Comparison of ENCODE assay signal across 9 mouse cellular contexts in genomic region chr6:99525351-99525750, GRCm38 (mm10). TPM values are rescaled to one million over a fixed set of nuclear protein-coding genes. Genes with fewer than 3 reads are reported as not detected.
A peak's percentile ranks its signal among the peaks of the same experiment; 100 is the strongest.
DNase-seq lines count a peak whose midpoint lies in the region; ATAC-seq and TF ChIP-seq lines count a peak whose summit lies in the region.
"Had no signal": no experiment of that assay in that cellular context is flagged by ENCODE, and none has a peak within 500 bp of the region (broad histone marks: within the 10 kb centered on the region; RNA-seq: fewer than 3 reads in every experiment).

No protein-coding gene starts in this region.

- 0 out of 2 replicates have a peak, but pooled peaks cover 4% of the 10 kb centered on the region for H3K9me3 ChIP-seq in kidney, embryonic 14.5 days (ENCODE audit: control insufficient read depth, low read length)
- H3K9me3 ChIP-seq: limb, embryonic 15.5 days had no signal

- H3K4me3 ChIP-seq in kidney, embryonic 14.5 days (ENCODE audit: low read length): no peak overlapping the region
- no peak overlapping the region for H3K4me3 ChIP-seq in thymus, adult 2 months (ENCODE audit: control insufficient read depth, insufficient read depth, low read length)
- H3K4me3 ChIP-seq: limb, embryonic 15.5 days had no signal

- TF ChIP-seq CTCF in thymus, adult 2 months (IDR thresholded peaks at IDR 0.05; ENCODE audit: borderline replicate concordance, control insufficient read depth, extremely low read depth, insufficient read depth, low read length, poor library complexity): no peak

- no peak for TF ChIP-seq POLR2A in thymus, adult 2 months (IDR thresholded peaks at IDR 0.05; ENCODE audit: control insufficient read depth, extremely low read depth, insufficient read depth, low read length, poor library complexity)

- no peak for ATAC-seq in kidney, embryonic 14.5 days (ENCODE audit: low FRiP score, low TSS enrichment)

- DNase-seq in adrenal gland, postnatal 14 days: peak; percentile 59
- no peak for DNase-seq in adrenal gland, postnatal 4 days (ENCODE audit: low spot score in 2 of 2)
- peak; percentile 50 for DNase-seq in kidney, adult 9 months
- peak; percentile 24 for DNase-seq in thymus, adult 2 months
- DNase-seq in thymus, adult 18-20 months: no peak
- peak; percentile 72 for DNase-seq in naive thymus-derived CD4-positive, alpha-beta T cell, adult 2 months (ENCODE audit: low read depth)
- DNase-seq in ovary, postnatal 10 days (ENCODE audit: low spot score): no peak

- H3K36me3 ChIP-seq in kidney, embryonic 14.5 days (ENCODE audit: control insufficient read depth, insufficient read depth, low read length): peaks cover 5% of the 10 kb centered on the region; the same call in 1 of the 2 replicates
- no peaks in the 10 kb centered on the region for H3K36me3 ChIP-seq in thymus, adult 2 months (ENCODE audit: control insufficient read depth, insufficient read depth, low read length)

- H3K4me1 ChIP-seq in kidney, embryonic 14.5 days (ENCODE audit: control insufficient read depth, insufficient read depth, low read length): peaks cover 7% of the 10 kb centered on the region; the same call in 1 of the 2 replicates
- peaks cover under 1% of the 10 kb centered on the region; the same call in 1 of the 2 replicates for H3K4me1 ChIP-seq in thymus, adult 2 months (replicated peaks; ENCODE audit: control insufficient read depth, insufficient read depth, low read length)

- no peak overlapping the region for H3K4me2 ChIP-seq in kidney, embryonic 14.5 days (replicated peaks; ENCODE audit: low read depth, low read length)
- H3K4me2 ChIP-seq: limb, embryonic 15.5 days had no signal

- H3K27ac ChIP-seq in kidney, embryonic 14.5 days (ENCODE audit: low read depth, low read length): no peak overlapping the region
- no peak overlapping the region for H3K27ac ChIP-seq in thymus, adult 2 months (ENCODE audit: control insufficient read depth, insufficient read depth, low read length)
- H3K27ac ChIP-seq: limb, embryonic 15.5 days had no signal

- H3K27me3 ChIP-seq in kidney, embryonic 14.5 days (ENCODE audit: control insufficient read depth, insufficient read depth, low read length): no peaks in the 10 kb centered on the region
- H3K27me3 ChIP-seq in thymus, adult 2 months (ENCODE audit: control insufficient read depth, insufficient read depth, low read length): no peaks in the 10 kb centered on the region
- H3K27me3 ChIP-seq: limb, embryonic 15.5 days had no signal

- WGBS in kidney, embryonic 14.5 days: 47% methylated on average over 8 of the region's 8 CpGs
- 62% methylated on average over 8 of the region's 8 CpGs for WGBS in thymus, adult 2 months

- no peak overlapping the region for H3K9ac ChIP-seq in kidney, embryonic 14.5 days (ENCODE audit: low read depth, low read length)
- H3K9ac ChIP-seq: limb, embryonic 15.5 days had no signal

RNA-seq across cellular contexts. Expression of gene Foxp1, which starts 2.8 kb away (rescaled TPM):
- 46.4 and 64.0 TPM in 2 replicates for total RNA-seq in adrenal gland, postnatal 14 days (2021)
- 10 to 100 TPM; 69.8 to 75.1 TPM for total RNA-seq in adrenal gland, postnatal 4 days (2021)
- 58.5 and 67.4 TPM in 2 replicates for polyA plus RNA-seq in kidney, embryonic 14.5 days (2014; fragmentation: Nextera tagmentation; extraction: Ambion mirVana)
- 129 and 172 TPM in 2 replicates for polyA plus RNA-seq in thymus, adult 2 months (2012; rRNA removed)

Comparison
In these comparisons a context has a peak if more than half of its experiments do, and no peak if none do; other contexts are left out.
1. DNase-seq: peak in adrenal gland, postnatal 14 days (single experiment), kidney, adult 9 months (single experiment), thymus, adult 2 months (single experiment) and naive thymus-derived CD4-positive, alpha-beta T cell, adult 2 months (single experiment); none in adrenal gland, postnatal 4 days (0 of 2), thymus, adult 18-20 months (0 of 2) and ovary, postnatal 10 days (single experiment).